Mouse (Mus musculus) left cerebral cortex, adult 2 months (tissue): Measurements from ENCODE around the gene Runx1. TPM values are rescaled to one million over a fixed set of nuclear protein-coding genes. Genes with fewer than 3 reads are reported as not detected.

Experiments used
- DNase-seq, 2 experiments: peaks; one replicate each; pipeline ENCODE4 v3.0.0; 2021 to 2022; ENCODE audit warnings: low spot score in 2 of 2, mixed read lengths in 1 of 2; ENCODE audit errors: extremely low spot score in 1 of 2
- H3K27ac ChIP-seq: fragments of 200-600 bp; 2 replicates; pipeline ENCODE4 v1.8.1; 2022
- H3K4me3 ChIP-seq: fragments of 200-600 bp; 2 replicates; pipeline ENCODE4 v1.8.1; 2022
- CTCF ChIP-seq: fragments of 200-600 bp; IDR thresholded peaks from 2 replicates; pipeline ENCODE4 v1.8.1; 2022; ENCODE audit warnings: antibody characterized with exemption, mild to moderate bottlenecking, moderate library complexity
- intact Hi-C: fragments of 180-260 bp; cut with DNase I; formaldehyde crosslinking; loops from one replicate; pipeline ENCODE4 v1.15.1; 2025
- total RNA-seq, 2 experiments: library from RNA; stranded (reverse); gene quantifications; 2 replicates each; pipeline ENCODE4 v1.2.3; 2021

The Runx1 gene
- total RNA-seq, 2 experiments from 2014 or later: 1.3 to 1.7 TPM

DNA sequence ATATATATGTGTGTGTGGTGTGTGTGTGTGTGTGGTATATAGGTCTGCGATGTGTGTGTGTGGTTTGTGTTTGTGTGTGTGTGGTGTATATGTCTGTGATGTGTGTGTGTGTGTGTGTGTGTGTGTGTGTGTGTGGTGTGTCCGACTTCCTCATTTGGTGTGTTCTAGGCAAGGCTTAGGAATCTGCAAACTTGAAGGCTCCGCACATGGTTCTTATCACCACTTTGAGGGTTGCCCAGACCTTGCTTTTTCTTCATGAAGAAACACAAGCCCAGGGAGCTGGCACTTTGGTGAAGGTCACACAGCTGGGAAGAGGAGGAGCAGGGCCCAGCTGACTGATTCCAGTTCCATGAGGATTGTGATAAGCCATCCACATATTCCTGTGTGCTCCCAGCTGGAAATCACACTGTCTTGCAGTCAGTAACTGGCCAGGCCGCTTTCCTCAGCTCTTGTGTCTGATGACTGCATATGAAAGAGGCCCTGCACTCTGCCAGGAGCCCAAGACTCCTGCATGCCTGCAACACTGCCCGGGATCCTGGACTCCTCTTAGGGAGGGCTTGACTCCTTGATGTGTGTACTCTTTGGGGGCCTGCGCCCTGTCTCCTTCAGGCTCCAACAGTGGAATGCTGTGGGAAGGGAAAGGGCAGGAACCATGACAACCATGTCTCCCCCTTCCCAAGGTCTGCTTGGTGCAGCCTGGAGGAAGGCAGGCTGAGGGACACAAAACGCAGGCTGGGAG is 246.9 kb downstream of the Runx1 start:
- no peak for DNase-seq
- Histone ChIP-seq H3K4me3 (no peak overlapping the region), H3K27ac (no peak overlapping the region)
- no peak for TF ChIP-seq CTCF
- intact Hi-C loops: no loop called here

DNA sequence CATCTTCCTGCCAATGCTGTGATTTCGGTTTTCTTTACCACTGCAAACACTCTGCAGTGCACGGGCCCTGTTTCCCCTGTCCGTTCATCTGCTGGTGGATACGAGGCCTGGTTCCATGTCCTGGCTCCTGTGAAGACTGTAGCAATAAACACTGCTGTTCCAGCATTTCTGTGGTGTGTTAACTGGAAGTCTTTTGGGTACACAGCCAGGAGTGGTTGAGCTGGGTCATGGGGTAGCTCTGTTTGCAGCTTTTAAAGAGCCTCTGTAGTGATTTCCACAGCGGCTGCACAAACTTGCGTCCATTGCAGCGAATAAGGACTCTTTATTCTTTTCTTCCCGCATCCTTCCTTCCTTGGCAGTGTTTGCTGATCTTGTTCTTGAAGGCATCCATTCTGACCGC is 248.6 kb downstream of the Runx1 start:
- no peak for TF ChIP-seq CTCF
- Histone ChIP-seq H3K4me3 (no peak overlapping the region), H3K27ac (no peak overlapping the region)
- intact Hi-C loops: no loop called here
- DNase-seq: no peak

DNA sequence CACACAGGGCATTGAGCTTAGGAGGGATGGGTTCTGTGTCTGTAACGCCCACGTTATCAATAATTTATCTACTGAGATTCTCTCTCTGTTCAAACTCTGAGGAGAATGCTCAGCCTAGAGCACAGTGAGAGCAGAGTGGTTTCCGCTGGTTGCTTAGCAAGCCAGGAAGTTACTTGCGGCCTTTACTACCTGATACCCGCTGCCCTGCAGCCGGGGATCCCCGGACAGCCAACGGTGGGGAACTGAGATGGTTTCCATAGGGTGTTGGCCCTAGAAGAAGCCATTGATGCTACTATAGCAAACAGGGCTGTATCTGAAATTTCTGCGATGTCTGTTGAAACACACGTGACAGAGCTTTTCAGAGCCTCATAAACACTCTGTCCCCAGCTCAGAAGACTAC is 250.2 kb downstream of the Runx1 start:
- Histone ChIP-seq H3K27ac (no peak overlapping the region), H3K4me3 (no peak overlapping the region)
- DNase-seq: no peak
- intact Hi-C loops: no loop called here
- no peak for TF ChIP-seq CTCF

DNA sequence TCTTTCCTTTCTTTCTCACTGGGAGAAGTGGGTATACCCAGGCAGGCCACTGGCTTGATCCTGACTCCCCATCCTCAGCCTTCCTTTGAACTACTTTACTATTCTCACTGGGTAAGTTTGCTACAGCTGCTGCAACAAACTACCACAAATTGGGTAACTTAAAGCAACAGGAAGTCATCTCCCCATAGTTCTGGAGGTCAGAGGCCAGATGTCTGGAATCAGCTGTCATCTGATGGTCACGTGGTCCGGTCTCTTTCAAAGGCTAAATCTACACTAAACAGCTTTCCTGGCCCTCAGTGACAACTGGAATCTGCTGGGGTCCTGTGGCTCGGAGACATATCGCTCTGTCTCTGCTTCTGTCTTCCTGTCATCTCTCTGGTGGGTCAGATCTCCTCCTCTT is 252.8 kb downstream of the Runx1 start:
- no peak for TF ChIP-seq CTCF
- intact Hi-C loops: no loop called here
- H3K27ac ChIP-seq: no peak overlapping the region
- H3K4me3 ChIP-seq: no peak overlapping the region
- no peak for DNase-seq

DNA sequence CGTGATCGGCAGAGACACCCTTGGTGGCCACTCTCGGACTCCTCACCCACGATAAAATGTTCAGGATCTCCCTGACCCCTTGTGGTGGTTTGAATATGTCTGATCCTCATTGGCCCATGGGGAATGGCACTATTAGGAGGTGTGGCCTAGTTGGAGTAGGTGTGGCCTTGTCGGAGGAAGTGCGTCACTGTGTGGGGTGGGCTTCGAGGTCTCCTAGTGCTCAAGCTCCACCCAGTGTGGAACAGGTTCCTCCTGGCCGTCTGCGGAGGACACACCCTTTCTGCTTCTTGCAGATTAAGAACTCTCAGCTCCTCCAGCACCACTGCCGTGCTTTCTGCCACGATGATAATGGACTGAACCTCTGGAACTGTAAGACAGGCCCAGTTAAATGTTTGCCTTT is 254.7 kb downstream of the Runx1 start:
- intact Hi-C loops: no loop called here
- no peak overlapping the region for H3K27ac ChIP-seq
- no peak for TF ChIP-seq CTCF

DNA sequence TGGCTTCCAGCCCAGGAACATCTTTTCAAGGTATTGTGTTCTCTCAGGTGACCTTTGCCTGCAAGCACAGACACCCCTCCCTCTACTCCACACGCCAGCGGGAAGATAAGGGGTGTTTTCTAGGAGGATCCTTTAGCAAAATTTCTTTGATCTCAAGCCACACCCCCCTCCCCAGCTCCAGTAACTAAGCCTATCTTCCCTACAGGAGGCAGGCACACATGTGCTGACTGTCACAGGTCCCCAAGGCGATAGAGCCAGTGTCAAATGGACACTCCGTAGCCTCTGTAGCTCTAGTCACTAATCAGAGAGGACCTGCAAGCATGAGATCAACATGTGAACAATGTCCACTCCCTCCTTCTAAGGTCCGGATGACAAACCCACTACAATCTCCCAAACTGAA is 259.8 kb downstream of the Runx1 start:
- no peak for TF ChIP-seq CTCF
- Histone ChIP-seq H3K4me3 (no peak overlapping the region), H3K27ac (no peak overlapping the region)
- no peak for DNase-seq
- intact Hi-C loops: loop anchor here (5.0 to 10.0 kb wide), 2 partner anchors 579 to 976 kb away; no protein-coding TSS in a partner anchor

More for the DNA sequence above, 254.7 kb downstream of the Runx1 start:
- no peak overlapping the region for H3K4me3 ChIP-seq
- no peak for DNase-seq

DNA sequence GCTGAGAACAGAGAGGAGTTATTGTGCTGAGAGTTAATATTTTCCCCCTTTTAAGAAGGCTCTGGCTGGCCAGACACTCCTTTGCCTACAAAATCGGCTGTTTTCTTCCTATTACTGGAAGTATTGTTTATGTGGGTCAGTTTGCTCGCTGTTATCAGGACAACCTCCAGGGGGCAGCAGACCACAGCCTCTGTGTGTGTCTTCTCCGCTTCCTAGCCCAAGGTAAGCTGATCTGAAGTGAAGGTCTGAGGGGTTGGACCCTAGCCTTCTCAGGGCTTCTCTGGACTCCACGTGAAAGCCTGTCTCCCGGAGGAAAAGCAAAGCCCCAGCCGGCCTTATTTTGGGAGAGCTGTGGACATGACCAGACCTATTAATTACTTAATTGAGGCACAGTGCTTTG is 260.2 kb downstream of the Runx1 start:
- DNase-seq: peak; percentile 79 to 90
- H3K27ac ChIP-seq: no peak overlapping the region
- H3K4me3 ChIP-seq: peak overlapping the region; percentile 42
- intact Hi-C loops: loop anchor here (1.0 to 10.0 kb wide), 5 partner anchors 133 to 977 kb away; no protein-coding TSS in a partner anchor
- peak; percentile 94 for TF ChIP-seq CTCF

DNA sequence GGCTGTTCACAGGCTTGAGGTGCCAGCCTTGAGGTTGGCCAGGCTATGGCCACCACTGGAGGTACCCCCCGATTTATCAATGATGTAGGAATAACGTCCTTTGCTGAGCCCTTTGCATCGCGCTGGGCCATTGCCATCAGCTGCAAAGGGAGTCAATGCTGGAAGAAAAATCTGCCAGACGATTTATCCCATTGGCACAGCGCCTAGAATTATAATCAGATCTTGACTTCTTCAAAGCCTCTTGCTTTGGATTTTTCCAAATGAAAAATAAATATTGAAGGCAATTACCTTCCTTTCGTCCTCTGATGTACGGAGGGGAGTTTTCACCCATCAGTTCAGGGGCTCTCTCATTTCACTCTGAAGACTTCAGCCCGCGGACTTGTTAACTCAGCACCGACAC is 260.7 kb downstream of the Runx1 start:
- Histone ChIP-seq H3K4me3 (peak overlapping the region; percentile 42), H3K27ac (no peak overlapping the region)
- intact Hi-C loops: loop anchor here (1.0 to 10.0 kb wide), 5 partner anchors 133 to 977 kb away; no protein-coding TSS in a partner anchor
- no peak for TF ChIP-seq CTCF
- no peak for DNase-seq

DNA sequence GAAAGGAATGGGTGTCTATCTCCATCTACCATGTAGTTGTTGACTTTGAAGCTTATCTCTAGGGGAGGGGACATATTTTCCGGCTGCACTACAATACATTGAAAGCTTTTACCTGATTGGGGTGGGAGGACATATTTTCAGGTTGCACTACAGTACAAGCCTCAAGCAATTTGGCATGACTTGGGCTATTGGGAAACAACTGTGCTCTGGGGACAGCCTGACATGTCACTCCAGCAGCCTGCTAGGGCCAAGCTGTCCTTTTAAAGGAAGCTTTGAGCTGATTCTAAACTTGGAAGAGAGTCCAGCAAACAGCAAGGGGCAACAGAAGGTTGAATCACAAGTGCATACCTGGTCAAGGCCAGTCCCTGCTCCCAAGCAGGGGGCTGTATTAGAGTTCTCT is 270.9 kb downstream of the Runx1 start:
- no peak for TF ChIP-seq CTCF
- no peak for DNase-seq
- Histone ChIP-seq H3K27ac (no peak overlapping the region), H3K4me3 (no peak overlapping the region)
- intact Hi-C loops: no loop called here

DNA sequence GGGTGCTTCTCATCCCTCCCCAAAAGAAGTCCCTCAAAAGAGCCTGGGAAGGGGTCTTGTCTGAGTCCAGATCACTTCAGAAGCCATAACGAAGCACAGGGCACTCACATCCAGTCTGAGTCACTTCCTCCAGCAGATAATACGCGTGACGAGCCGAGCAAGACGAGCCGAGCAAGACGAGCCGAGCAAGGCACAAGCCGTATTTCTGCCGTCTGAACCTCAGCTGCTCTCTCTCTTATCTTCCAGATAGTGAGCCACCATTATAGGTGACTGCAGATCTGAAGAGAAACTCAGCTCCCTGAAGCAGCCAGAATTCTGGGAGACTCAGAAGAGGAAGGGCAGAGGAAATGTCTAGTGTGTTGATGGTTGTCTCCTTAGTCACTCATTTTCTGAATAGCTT is 273.1 kb downstream of the Runx1 start:
- TF ChIP-seq CTCF: no peak
- Histone ChIP-seq H3K4me3 (no peak overlapping the region), H3K27ac (no peak overlapping the region)
- intact Hi-C loops: no loop called here
- DNase-seq: no peak

DNA sequence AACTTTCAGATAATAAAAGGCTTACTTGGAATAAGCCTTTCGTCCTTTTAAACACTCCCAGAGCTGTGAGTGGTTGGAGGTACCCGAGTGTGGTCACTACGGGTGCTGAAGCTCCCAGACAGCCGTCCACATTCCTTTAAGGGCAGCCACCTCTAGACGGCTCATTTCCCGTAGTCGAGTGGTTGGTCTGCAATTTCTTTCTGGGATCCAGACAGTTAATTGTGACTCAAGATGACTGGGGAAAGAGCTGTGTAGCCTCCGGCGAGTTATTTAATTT is 273.9 kb downstream of the Runx1 start:
- TF ChIP-seq CTCF: no peak
- intact Hi-C loops: no loop called here
- DNase-seq: no peak
- Histone ChIP-seq H3K4me3 (no peak overlapping the region), H3K27ac (no peak overlapping the region)
